In genomic region chr16:47859840-47860239, GRCm38 (mm10) we compare ENCODE assay signal across 18 mouse cellular contexts.
DNase-seq lines count a peak whose midpoint lies in the region; ATAC-seq and TF ChIP-seq lines count a peak whose summit lies in the region.
"Had no signal": no experiment of that assay in that cellular context is flagged by ENCODE, and none has a peak within 500 bp of the region (broad histone marks: within the 10 kb centered on the region; RNA-seq: fewer than 3 reads in every experiment).

No protein-coding gene starts in this region.

- ATAC-seq in forebrain, embryonic 14.5 days, result no peak
- no peak for ATAC-seq in forebrain, embryonic 11.5 days (replicated peaks; ENCODE audit: low FRiP score)
- ATAC-seq in forebrain, postnatal 0 days, result peak; percentile 56
- ATAC-seq in hindbrain, postnatal 0 days, result no peak
- no peak for ATAC-seq in hindbrain, embryonic 12.5 days (ENCODE audit: low FRiP score)

- H3K9me3 ChIP-seq in forebrain, embryonic 14.5 days (replicated peaks; ENCODE audit: control insufficient read depth, low read length), result no peaks in the 10 kb centered on the region
- H3K9me3 ChIP-seq in forebrain, embryonic 11.5 days (ENCODE audit: control insufficient read depth, low read length), result no peaks in the 10 kb centered on the region
- H3K9me3 ChIP-seq in forebrain, postnatal 0 days (ENCODE audit: low read length), result no peaks in the 10 kb centered on the region
- no peaks in the 10 kb centered on the region for H3K9me3 ChIP-seq in forebrain, embryonic 10.5 days
- H3K9me3 ChIP-seq in hindbrain, postnatal 0 days (ENCODE audit: low read length), result no peaks in the 10 kb centered on the region
- H3K9me3 ChIP-seq in hindbrain, embryonic 12.5 days (replicated peaks), result no peaks in the 10 kb centered on the region
- H3K9me3 ChIP-seq: embryonic facial prominence, embryonic 10.5 days; embryonic facial prominence, embryonic 12.5 days had no signal

- H3K4me3 ChIP-seq in forebrain, embryonic 14.5 days (ENCODE audit: low read depth, low read length), result no peak overlapping the region
- H3K4me3 ChIP-seq in forebrain, embryonic 11.5 days (ENCODE audit: low read depth, low read length), result no peak overlapping the region
- no peak overlapping the region for H3K4me3 ChIP-seq in forebrain, postnatal 0 days (ENCODE audit: low read depth, low read length)
- H3K4me3 ChIP-seq in forebrain, embryonic 10.5 days, result no peak overlapping the region
- no peak overlapping the region for H3K4me3 ChIP-seq in hindbrain, postnatal 0 days (ENCODE audit: low read length)
- no peak overlapping the region for H3K4me3 ChIP-seq in hindbrain, embryonic 12.5 days
- H3K4me3 ChIP-seq: embryonic facial prominence, embryonic 10.5 days; embryonic facial prominence, embryonic 12.5 days had no signal

- TF ChIP-seq POLR2A in brain, embryonic 14.5 days (IDR thresholded peaks at IDR 0.05; ENCODE audit: borderline replicate concordance, extremely low read depth, insufficient read depth, insufficient read length, poor library complexity, severe bottlenecking), result no peak

- H3K36me3 ChIP-seq in forebrain, embryonic 14.5 days (ENCODE audit: control insufficient read depth, insufficient read depth, low read length), result no peaks in the 10 kb centered on the region
- H3K36me3 ChIP-seq in forebrain, embryonic 11.5 days (ENCODE audit: control insufficient read depth, insufficient read depth, low read length), result no peaks in the 10 kb centered on the region
- no peaks in the 10 kb centered on the region for H3K36me3 ChIP-seq in forebrain, postnatal 0 days (ENCODE audit: insufficient read depth)
- H3K36me3 ChIP-seq in forebrain, embryonic 10.5 days (replicated peaks), result no peaks in the 10 kb centered on the region
- H3K36me3 ChIP-seq in hindbrain, postnatal 0 days (ENCODE audit: insufficient read depth, low read length), result no peaks in the 10 kb centered on the region
- H3K36me3 ChIP-seq in hindbrain, embryonic 12.5 days, result no peaks in the 10 kb centered on the region
- H3K36me3 ChIP-seq: embryonic facial prominence, embryonic 10.5 days; embryonic facial prominence, embryonic 12.5 days had no signal

- H3K4me1 ChIP-seq in forebrain, embryonic 14.5 days (ENCODE audit: control insufficient read depth, insufficient read depth, low read length), result no peaks in the 10 kb centered on the region
- H3K4me1 ChIP-seq in forebrain, embryonic 11.5 days (replicated peaks; ENCODE audit: control insufficient read depth, insufficient read depth, low read length), result no peaks in the 10 kb centered on the region
- H3K4me1 ChIP-seq in forebrain, postnatal 0 days (ENCODE audit: insufficient read depth), result no peaks in the 10 kb centered on the region
- no peaks in the 10 kb centered on the region for H3K4me1 ChIP-seq in forebrain, embryonic 10.5 days
- no peaks in the 10 kb centered on the region for H3K4me1 ChIP-seq in hindbrain, postnatal 0 days (ENCODE audit: insufficient read depth, low read length)
- H3K4me1 ChIP-seq in hindbrain, embryonic 12.5 days, result no peaks in the 10 kb centered on the region
- H3K4me1 ChIP-seq: embryonic facial prominence, embryonic 10.5 days; embryonic facial prominence, embryonic 12.5 days had no signal

- peak; percentile 15 for DNase-seq in forebrain, embryonic 14.5 days (ENCODE audit: low spot score)
- no peak for DNase-seq in forebrain, embryonic 11.5 days (ENCODE audit: low spot score)
- peak; percentile 24 for DNase-seq in forebrain, postnatal 0 days
- no peak for DNase-seq in forebrain, embryonic 10.5 days (ENCODE audit: extremely low spot score, low spot score)
- DNase-seq in hindbrain, postnatal 0 days (ENCODE audit: low spot score), result peak; percentile 14
- DNase-seq in brain, embryonic 14.5 days (ENCODE audit: low read depth), result peak; percentile 55
- no peak for DNase-seq in layer of hippocampus, adult 8-10 months (ENCODE audit: low spot score in 2 of 2)
- DNase-seq: adrenal gland, adult 2 months; adrenal gland, postnatal 10 days; adrenal gland, postnatal 25 days; cerebellum, adult 11-12 months; cerebellum, adult 2 months; cerebellum, adult 9-10 months; cerebellum, postnatal 10 days; cerebellum, postnatal 25 days had no signal

- no peak overlapping the region for H3K4me2 ChIP-seq in forebrain, embryonic 14.5 days (ENCODE audit: low read length)
- H3K4me2 ChIP-seq in forebrain, embryonic 11.5 days (ENCODE audit: low read depth, low read length, severe bottlenecking), result no peak overlapping the region
- no peak overlapping the region for H3K4me2 ChIP-seq in forebrain, postnatal 0 days (ENCODE audit: low read depth)
- H3K4me2 ChIP-seq in hindbrain, postnatal 0 days (ENCODE audit: low read depth, low read length), result no peak overlapping the region
- no peak overlapping the region for H3K4me2 ChIP-seq in hindbrain, embryonic 12.5 days (replicated peaks)
- H3K4me2 ChIP-seq: embryonic facial prominence, embryonic 12.5 days had no signal

- H3K27ac ChIP-seq in forebrain, embryonic 14.5 days (ENCODE audit: low read depth, low read length), result no peak overlapping the region
- H3K27ac ChIP-seq in forebrain, embryonic 11.5 days (ENCODE audit: low read depth, low read length), result no peak overlapping the region
- H3K27ac ChIP-seq in forebrain, postnatal 0 days (ENCODE audit: low read depth, low read length), result no peak overlapping the region
- H3K27ac ChIP-seq in forebrain, embryonic 10.5 days, result no peak overlapping the region
- H3K27ac ChIP-seq in hindbrain, postnatal 0 days, result no peak overlapping the region
- no peak overlapping the region for H3K27ac ChIP-seq in hindbrain, embryonic 12.5 days
- H3K27ac ChIP-seq: embryonic facial prominence, embryonic 10.5 days; embryonic facial prominence, embryonic 12.5 days had no signal

- no peaks in the 10 kb centered on the region for H3K27me3 ChIP-seq in forebrain, embryonic 14.5 days (replicated peaks; ENCODE audit: control insufficient read depth, insufficient read depth, low read length)
- H3K27me3 ChIP-seq in forebrain, embryonic 11.5 days (ENCODE audit: control insufficient read depth, insufficient read depth, low read length), result no peaks in the 10 kb centered on the region
- H3K27me3 ChIP-seq in forebrain, postnatal 0 days (ENCODE audit: insufficient read depth, low read length), result no peaks in the 10 kb centered on the region
- no peaks in the 10 kb centered on the region for H3K27me3 ChIP-seq in forebrain, embryonic 10.5 days (ENCODE audit: poor library complexity, severe bottlenecking)
- H3K27me3 ChIP-seq in hindbrain, postnatal 0 days (ENCODE audit: insufficient read depth, low read length), result no peaks in the 10 kb centered on the region
- H3K27me3 ChIP-seq in hindbrain, embryonic 12.5 days, result no peaks in the 10 kb centered on the region
- H3K27me3 ChIP-seq: embryonic facial prominence, embryonic 12.5 days had no signal

- H3K9ac ChIP-seq in forebrain, embryonic 14.5 days (ENCODE audit: low read length), result no peak overlapping the region
- H3K9ac ChIP-seq in forebrain, embryonic 11.5 days (ENCODE audit: low read length), result no peak overlapping the region
- no peak overlapping the region for H3K9ac ChIP-seq in forebrain, postnatal 0 days
- H3K9ac ChIP-seq in hindbrain, postnatal 0 days (replicated peaks; ENCODE audit: low read length), result no peak overlapping the region
- H3K9ac ChIP-seq in hindbrain, embryonic 12.5 days, result no peak overlapping the region
- H3K9ac ChIP-seq: embryonic facial prominence, embryonic 12.5 days had no signal

- TF ChIP-seq CTCF in forebrain, postnatal 0 days (IDR thresholded peaks at IDR 0.05; ENCODE audit: low read depth), result no peak
- TF ChIP-seq CTCF in hindbrain, postnatal 0 days (IDR thresholded peaks at IDR 0.05; ENCODE audit: low read depth), result no peak
- no peak for TF ChIP-seq CTCF in brain, embryonic 14.5 days (IDR thresholded peaks at IDR 0.05; ENCODE audit: borderline replicate concordance, extremely low read depth, insufficient read depth, insufficient read length)

- WGBS in forebrain, embryonic 14.5 days, result 81% methylated on average over 3 of the region's 3 CpGs
- 96% methylated on average over 3 of the region's 3 CpGs for WGBS in forebrain, embryonic 11.5 days
- 61% methylated on average over 3 of the region's 3 CpGs for WGBS in forebrain, postnatal 0 days
- WGBS in forebrain, embryonic 10.5 days, result 88% methylated on average over 3 of the region's 3 CpGs
- 70% methylated on average over 3 of the region's 3 CpGs for WGBS in hindbrain, postnatal 0 days
- 86% methylated on average over 3 of the region's 3 CpGs for WGBS in hindbrain, embryonic 12.5 days

Comparison
In these comparisons a context has a peak if more than half of its experiments do, and no peak if none do; other contexts are left out.
1. DNase-seq: peak in forebrain, embryonic 14.5 days (single experiment), forebrain, postnatal 0 days (single experiment), hindbrain, postnatal 0 days (single experiment) and brain, embryonic 14.5 days (single experiment); none in forebrain, embryonic 11.5 days (single experiment), forebrain, embryonic 10.5 days (single experiment) and layer of hippocampus, adult 8-10 months (0 of 2).